Mouse (Mus musculus): ENCODE measurements around the gene C77080.

The C77080 gene

GRCm38 (mm10) chr4:129225315-129225714, 35.9 kb downstream of the C77080 start:
- in situ Hi-C loops (cut with MboI; ENCODE audit: low pct_unique_long_range_greater_than_20kb in 1 of 2, low sequenced_read_pairs in 2 of 2, unreplicated experiment in 1 of 2) = no loop called here

- in situ Hi-C loops (cut with MboI; ENCODE audit: low pct_unique_long_range_greater_than_20kb in 1 of 2, low sequenced_read_pairs in 2 of 2, unreplicated experiment in 1 of 2) = no loop called here
These were observed 37.6 kb downstream of the C77080 start for GRCm38 (mm10) chr4:129223421-129224281.

GRCm38 (mm10) chr4:129222019-129222925, 38.9 kb downstream of the C77080 start:
- in situ Hi-C loops (cut with MboI; ENCODE audit: low pct_unique_long_range_greater_than_20kb in 1 of 2, low sequenced_read_pairs in 2 of 2, unreplicated experiment in 1 of 2) = no loop called here

- in situ Hi-C loops (cut with MboI; ENCODE audit: low pct_unique_long_range_greater_than_20kb in 1 of 2, low sequenced_read_pairs in 2 of 2, unreplicated experiment in 1 of 2) = no loop called here
These were observed 39.9 kb downstream of the C77080 start for GRCm38 (mm10) chr4:129221097-129222010.

GRCm38 (mm10) chr4:129220376-129221089, 40.7 kb downstream of the C77080 start:
- in situ Hi-C loops (cut with MboI; ENCODE audit: low pct_unique_long_range_greater_than_20kb in 1 of 2, low sequenced_read_pairs in 2 of 2, unreplicated experiment in 1 of 2) = no loop called here

GRCm38 (mm10) chr4:129219198-129219597, 42.0 kb downstream of the C77080 start:
- in situ Hi-C loops (cut with MboI; ENCODE audit: low pct_unique_long_range_greater_than_20kb in 1 of 2, low sequenced_read_pairs in 2 of 2, unreplicated experiment in 1 of 2) = loop anchor here (5.0 to 10.0 kb wide), 2 partner anchors 58 to 236 kb away; no protein-coding TSS in a partner anchor

GRCm38 (mm10) chr4:129218569-129219175, 42.5 kb downstream of the C77080 start:
- in situ Hi-C loops (cut with MboI; ENCODE audit: low pct_unique_long_range_greater_than_20kb in 1 of 2, low sequenced_read_pairs in 2 of 2, unreplicated experiment in 1 of 2) = loop anchor here (5.0 to 10.0 kb wide), 2 partner anchors 59 to 236 kb away; no protein-coding TSS in a partner anchor

GRCm38 (mm10) chr4:129212486-129212885, 48.7 kb downstream of the C77080 start:
- in situ Hi-C loops (cut with MboI; ENCODE audit: low pct_unique_long_range_greater_than_20kb in 1 of 2, low sequenced_read_pairs in 2 of 2, unreplicated experiment in 1 of 2) = loop anchor here in 1 of 2 experiments (5.0 to 10.0 kb wide), 2 partner anchors 65 to 242 kb away; no protein-coding TSS in a partner anchor

GRCm38 (mm10) chr4:129211461-129211860, 49.7 kb downstream of the C77080 start:
- in situ Hi-C loops (cut with MboI; ENCODE audit: low pct_unique_long_range_greater_than_20kb in 1 of 2, low sequenced_read_pairs in 2 of 2, unreplicated experiment in 1 of 2) = loop anchor here in 1 of 2 experiments (5.0 to 10.0 kb wide), 2 partner anchors 66 to 243 kb away; no protein-coding TSS in a partner anchor

- in situ Hi-C loops (cut with MboI; ENCODE audit: low pct_unique_long_range_greater_than_20kb in 1 of 2, low sequenced_read_pairs in 2 of 2, unreplicated experiment in 1 of 2) = no loop called here
These were observed 51.7 kb downstream of the C77080 start for GRCm38 (mm10) chr4:129209504-129209903.

GRCm38 (mm10) chr4:129206792-129207191, 54.4 kb downstream of the C77080 start:
- in situ Hi-C loops (cut with MboI; ENCODE audit: low pct_unique_long_range_greater_than_20kb in 1 of 2, low sequenced_read_pairs in 2 of 2, unreplicated experiment in 1 of 2) = no loop called here

- in situ Hi-C loops (cut with MboI; ENCODE audit: low pct_unique_long_range_greater_than_20kb in 1 of 2, low sequenced_read_pairs in 2 of 2, unreplicated experiment in 1 of 2) = no loop called here
These were observed 56.5 kb downstream of the C77080 start for GRCm38 (mm10) chr4:129204655-129205054.

GRCm38 (mm10) chr4:129197514-129197913, 63.7 kb downstream of the C77080 start:
- in situ Hi-C loops (cut with MboI; ENCODE audit: low pct_unique_long_range_greater_than_20kb in 1 of 2, low sequenced_read_pairs in 2 of 2, unreplicated experiment in 1 of 2) = no loop called here

GRCm38 (mm10) chr4:129194280-129194679, 66.9 kb downstream of the C77080 start:
- in situ Hi-C loops (cut with MboI; ENCODE audit: low pct_unique_long_range_greater_than_20kb in 1 of 2, low sequenced_read_pairs in 2 of 2, unreplicated experiment in 1 of 2) = no loop called here

- in situ Hi-C loops (cut with MboI; ENCODE audit: low pct_unique_long_range_greater_than_20kb in 1 of 2, low sequenced_read_pairs in 2 of 2, unreplicated experiment in 1 of 2) = no loop called here
These were observed 69.5 kb downstream of the C77080 start for GRCm38 (mm10) chr4:129191691-129192090.

GRCm38 (mm10) chr4:129190538-129190937, 70.7 kb downstream of the C77080 start:
- in situ Hi-C loops (cut with MboI; ENCODE audit: low pct_unique_long_range_greater_than_20kb in 1 of 2, low sequenced_read_pairs in 2 of 2, unreplicated experiment in 1 of 2) = no loop called here

Data from mouse embryonic stem cell (cell line).